In the genomic region with DNA sequence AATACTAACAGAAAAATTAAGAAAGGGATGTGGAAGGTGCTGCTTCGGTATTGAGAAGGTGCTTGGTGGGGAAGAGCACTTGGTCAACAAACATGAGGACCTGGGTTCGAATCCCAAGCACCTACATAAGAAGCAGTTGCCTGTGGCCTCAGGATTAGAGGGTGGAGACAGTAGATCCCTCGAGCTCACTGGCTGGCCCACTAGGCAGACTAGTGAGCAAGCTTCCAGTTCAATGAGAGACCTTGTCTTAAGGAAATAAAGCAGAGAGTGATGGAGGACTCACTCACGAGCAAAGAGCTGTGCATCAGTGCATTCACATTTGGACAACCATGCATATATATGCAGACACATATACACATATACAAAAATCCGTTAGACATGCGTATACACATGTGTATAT, we compare ENCODE assay signal across 21 mouse cellular contexts. TPM values are rescaled to one million over a fixed set of nuclear protein-coding genes. Genes with fewer than 3 reads are reported as not detected.
DNase-seq lines count a peak whose midpoint lies in the region; ATAC-seq and TF ChIP-seq lines count a peak whose summit lies in the region.
"Had no signal": no experiment of that assay in that cellular context is flagged by ENCODE, and none has a peak within 500 bp of the region (broad histone marks: within the 10 kb centered on the region; RNA-seq: fewer than 3 reads in every experiment).

No protein-coding gene starts in this region.

- H3K79me2 ChIP-seq in myocyte (ENCODE audit: control insufficient read depth, insufficient read depth), result peaks cover 9% of the 10 kb centered on the region

- H3K27me3 ChIP-seq in midbrain, embryonic 11.5 days (ENCODE audit: control insufficient read depth, insufficient read depth, low read length), result no peaks in the 10 kb centered on the region
- no peaks in the 10 kb centered on the region for H3K27me3 ChIP-seq in midbrain, embryonic 16.5 days (ENCODE audit: control insufficient read depth, insufficient read depth, low read depth, low read length)
- no peaks in the 10 kb centered on the region for H3K27me3 ChIP-seq in myocyte (ENCODE audit: control insufficient read depth, insufficient read depth, insufficient read length)
- H3K27me3 ChIP-seq: embryonic facial prominence, embryonic 12.5 days; forebrain, embryonic 13.5 days; forebrain, embryonic 15.5 days; Patski had no signal

- peaks cover 45% of the 10 kb centered on the region for H3K36me3 ChIP-seq in midbrain, embryonic 11.5 days (ENCODE audit: control insufficient read depth, insufficient read depth, low read length)
- peaks cover 33% of the 10 kb centered on the region for H3K36me3 ChIP-seq in midbrain, embryonic 16.5 days (ENCODE audit: control insufficient read depth, insufficient read depth, low read length)
- H3K36me3 ChIP-seq in myocyte (ENCODE audit: control insufficient read depth, insufficient read depth), result peaks cover 49% of the 10 kb centered on the region

- no peak for TF ChIP-seq POLR2A in myocyte (IDR thresholded peaks at IDR 0.05; ENCODE audit: insufficient read length, low read depth)

- H3K27ac ChIP-seq in midbrain, embryonic 11.5 days (ENCODE audit: low read depth, low read length), result no peak overlapping the region
- no peak overlapping the region for H3K27ac ChIP-seq in midbrain, embryonic 16.5 days (ENCODE audit: low read length)
- H3K27ac ChIP-seq: embryonic facial prominence, embryonic 10.5 days; embryonic facial prominence, embryonic 12.5 days; forebrain, embryonic 13.5 days; forebrain, embryonic 15.5 days had no signal

- no peak for ATAC-seq in midbrain, embryonic 11.5 days (ENCODE audit: low FRiP score)
- no peak for ATAC-seq in midbrain, embryonic 16.5 days
- ATAC-seq: activated CD4-positive, CD25-positive, alpha-beta regulatory T cell, adult 4 months; forebrain, embryonic 13.5 days; forebrain, embryonic 15.5 days; forebrain, postnatal 0 days; Patski had no signal

- WGBS in midbrain, embryonic 11.5 days, result 93% methylated on average over 6 of the region's 6 CpGs
- WGBS in midbrain, embryonic 16.5 days, result 91% methylated on average over 6 of the region's 6 CpGs

- no peak overlapping the region for H3ac ChIP-seq in myocyte (ENCODE audit: control insufficient read depth, insufficient read length)

- H3K4me3 ChIP-seq in midbrain, embryonic 11.5 days (ENCODE audit: low read depth, low read length), result no peak overlapping the region
- no peak overlapping the region for H3K4me3 ChIP-seq in midbrain, embryonic 16.5 days (ENCODE audit: low read depth, low read length)
- H3K4me3 ChIP-seq in myocyte, result no peak overlapping the region
- H3K4me3 ChIP-seq: embryonic facial prominence, embryonic 10.5 days; embryonic facial prominence, embryonic 12.5 days; forebrain, embryonic 13.5 days; forebrain, embryonic 15.5 days had no signal

- H3K9ac ChIP-seq in midbrain, embryonic 11.5 days (ENCODE audit: low read length), result no peak overlapping the region
- no peak overlapping the region for H3K9ac ChIP-seq in midbrain, embryonic 16.5 days (ENCODE audit: low read depth, low read length)
- H3K9ac ChIP-seq: embryonic facial prominence, embryonic 12.5 days; forebrain, embryonic 13.5 days; forebrain, embryonic 15.5 days; forebrain, postnatal 0 days had no signal

- no peaks in the 10 kb centered on the region; the same call in 1 of the 2 replicates for H3K4me1 ChIP-seq in midbrain, embryonic 11.5 days (ENCODE audit: control insufficient read depth, insufficient read depth, low read length)
- no peaks in the 10 kb centered on the region for H3K4me1 ChIP-seq in midbrain, embryonic 16.5 days (ENCODE audit: control insufficient read depth, insufficient read depth, low read length)

- no peak overlapping the region for H3K4me2 ChIP-seq in midbrain, embryonic 11.5 days
- H3K4me2 ChIP-seq in midbrain, embryonic 16.5 days (ENCODE audit: low read length), result no peak overlapping the region
- no peak overlapping the region for H3K4me2 ChIP-seq in myocyte (ENCODE audit: low read depth)
- H3K4me2 ChIP-seq: embryonic facial prominence, embryonic 12.5 days; forebrain, embryonic 13.5 days; forebrain, embryonic 15.5 days had no signal

- H3K9me3 ChIP-seq in midbrain, embryonic 11.5 days (ENCODE audit: control insufficient read depth, low read length), result no peaks in the 10 kb centered on the region
- H3K9me3 ChIP-seq in midbrain, embryonic 16.5 days (replicated peaks; ENCODE audit: control insufficient read depth, low read length, poor library complexity, severe bottlenecking), result no peaks in the 10 kb centered on the region
- H3K9me3 ChIP-seq: embryonic facial prominence, embryonic 10.5 days; embryonic facial prominence, embryonic 12.5 days; forebrain, embryonic 13.5 days; forebrain, embryonic 15.5 days had no signal

- DNase-seq in midbrain, embryonic 11.5 days (ENCODE audit: low spot score, missing footprints), result peak; percentile 68
- DNase-seq in R1 (ENCODE audit: low read depth, low spot score), result peak; percentile 41
- no peak for DNase-seq in lung, postnatal 10 days
- no peak for DNase-seq in kidney, postnatal 36 days
- DNase-seq: adrenal gland, adult 8-10 months; adrenal gland, postnatal 14 days; adrenal gland, postnatal 36 days; cerebellum, adult 11-12 months; cerebellum, adult 2 months; cerebellum, adult 9-10 months; cerebellum, postnatal 10 days; cerebellum, postnatal 25 days; forebrain, postnatal 0 days had no signal

TF ChIP-seq in myocyte, 11 proteins besides CTCF, POLR2A, EP300 and RAD21:
- TF ChIP-seq POLR2AphosphoS2 (IDR thresholded peaks at IDR 0.05; ENCODE audit: insufficient read length, low read depth), result peak; percentile 50
- no peak for TF ChIP-seq SRF (IDR thresholded peaks at IDR 0.05; ENCODE audit: control insufficient read depth, insufficient read length, low read depth)
- TF ChIP-seq E2F4 (IDR thresholded peaks at IDR 0.05; ENCODE audit: insufficient read depth), result no peak

RNA-seq across cellular contexts. Expression of a gene that starts 7.8 kb away (rescaled TPM):
- polyA plus RNA-seq in midbrain, embryonic 11.5 days (2014; fragmentation: Nextera tagmentation; extraction: Ambion mirVana), result 664 and 673 TPM in 2 replicates
- 345 and 352 TPM in 2 replicates for polyA plus RNA-seq in midbrain, embryonic 16.5 days (2015; fragmentation: Nextera tagmentation; extraction: Ambion mirVana)
- 1,361 TPM for polyA plus RNA-seq in myocyte (2012; fragmentation: generic; extraction: Trizol)

RNA-seq across cellular contexts. Expression of a gene that starts 7.9 kb away (rescaled TPM):
- 8.0 and 9.7 TPM in 2 replicates for polyA plus RNA-seq in midbrain, embryonic 11.5 days (2014; fragmentation: Nextera tagmentation; extraction: Ambion mirVana)
- 22.6 and 22.9 TPM in 2 replicates for polyA plus RNA-seq in midbrain, embryonic 16.5 days (2015; fragmentation: Nextera tagmentation; extraction: Ambion mirVana)
- 6.6 TPM for polyA plus RNA-seq in myocyte (2012; fragmentation: generic; extraction: Trizol)

RNA-seq across cellular contexts. Expression of a gene that starts 20.9 kb away (rescaled TPM):
- 24.5 and 25.2 TPM in 2 replicates for polyA plus RNA-seq in midbrain, embryonic 11.5 days (2014; fragmentation: Nextera tagmentation; extraction: Ambion mirVana)
- 18.4 and 21.4 TPM in 2 replicates for polyA plus RNA-seq in midbrain, embryonic 16.5 days (2015; fragmentation: Nextera tagmentation; extraction: Ambion mirVana)
- polyA plus RNA-seq in myocyte (2012; fragmentation: generic; extraction: Trizol), result 78.7 TPM

Comparison
In these comparisons a context has a peak if more than half of its experiments do, and no peak if none do; other contexts are left out.
1. DNase-seq: peak in midbrain, embryonic 11.5 days (single experiment) and R1 (single experiment); none in lung, postnatal 10 days (single experiment) and kidney, postnatal 36 days (0 of 2).